Mouse (Mus musculus) ES-Bruce4 (cell line): ENCODE results near the gene Aacs. TPM values are rescaled to one million over a fixed set of nuclear protein-coding genes. Genes with fewer than 3 reads are reported as not detected.
A peak's percentile ranks its signal among the peaks of the same experiment; 100 is the strongest.

Source experiments
- H3K27ac ChIP-seq: 2 replicates; pipeline ENCODE4 v1.5.1; 2012; ENCODE audit warnings: low read length, inconsistent platforms; ENCODE audit not compliant: insufficient read depth
- H3K27me3 ChIP-seq: 2 replicates; pipeline ENCODE4 v1.6.1; 2012; ENCODE audit warnings: mild to moderate bottlenecking, low read length, inconsistent platforms; ENCODE audit not compliant: control insufficient read depth, poor library complexity, insufficient read depth, severe bottlenecking
- H3K36me3 ChIP-seq: 2 replicates; pipeline ENCODE4 v1.6.1; 2012; ENCODE audit warnings: inconsistent platforms, mild to moderate bottlenecking, low read length, moderate library complexity; ENCODE audit not compliant: control insufficient read depth, poor library complexity, insufficient read depth, severe bottlenecking
- H3K4me1 ChIP-seq: one replicate; pipeline ENCODE4 v1.8.1; 2011; ENCODE audit warnings: low read length; ENCODE audit not compliant: control insufficient read depth, insufficient read depth
- H3K4me3 ChIP-seq: 2 replicates; pipeline ENCODE4 v1.5.1; 2011; ENCODE audit warnings: low read depth, mild to moderate bottlenecking, low read length
- H3K9ac ChIP-seq: 2 replicates; pipeline ENCODE4 v1.6.1; 2012; ENCODE audit warnings: low read depth, mild to moderate bottlenecking, inconsistent platforms; ENCODE audit not compliant: poor library complexity, severe bottlenecking
- H3K9me3 ChIP-seq: replicated peaks from 2 replicates; pipeline ENCODE4 v1.6.1; 2012; ENCODE audit warnings: mild to moderate bottlenecking, low read length, inconsistent platforms; ENCODE audit not compliant: control insufficient read depth, poor library complexity, insufficient read depth, severe bottlenecking
- CTCF ChIP-seq: IDR thresholded peaks from one replicate; pipeline ENCODE4 v1.8.1; 2011; ENCODE audit warnings: low read depth, low read length
- EP300 ChIP-seq: IDR thresholded peaks from 2 replicates; pipeline ENCODE4 v1.6.1; 2011; ENCODE audit warnings: low read depth, low read length; ENCODE audit not compliant: insufficient read depth
- POLR2A ChIP-seq: IDR thresholded peaks from one replicate; pipeline ENCODE4 v1.8.1; 2011; ENCODE audit warnings: low read length; ENCODE audit not compliant: insufficient read depth
- polyA plus RNA-seq: library from polyadenylated mRNA; stranded (reverse); fragments of >200 nt; gene quantifications from 2 replicates; pipeline ENCODE4 v1.2.4, GENCODE M21; 2011; ENCODE audit warnings: low read depth; ENCODE audit not compliant: missing spikeins, insufficient read depth, insufficient read length

Gene Aacs
- polyA plus RNA-seq, 1 experiment, result 26.3 TPM

- no peak overlapping the region for H3K27ac ChIP-seq
These were observed 4.9 kb upstream of the Aacs start for GRCm38 (mm10) chr5:125470713-125471112.

GRCm38 (mm10) chr5:125472796-125473475, 2.7 kb upstream of the Aacs start:
- TF ChIP-seq EP300 (no peak), CTCF (no peak), POLR2A (no peak)
- Histone ChIP-seq H3K36me3 (no peaks in the 10 kb centered on the region), H3K9ac (no peak overlapping the region), H3K27ac (no peak overlapping the region), H3K27me3 (no peaks in the 10 kb centered on the region), H3K4me3 (no peak overlapping the region), H3K9me3 (no peaks in the 10 kb centered on the region), H3K4me1 (no peaks in the 10 kb centered on the region)

More at GRCm38 (mm10) chr5:125470713-125471112, 4.9 kb upstream of the Aacs start:
- Histone ChIP-seq H3K27me3 (no peaks in the 10 kb centered on the region), H3K9ac (no peak overlapping the region), H3K36me3 (no peaks in the 10 kb centered on the region), H3K4me1 (peaks cover 2% of the 10 kb centered on the region), H3K4me3 (no peak overlapping the region), H3K9me3 (no peaks in the 10 kb centered on the region)
- no peak for TF ChIP-seq EP300
- no peak for TF ChIP-seq CTCF
- TF ChIP-seq POLR2A, result no peak

GRCm38 (mm10) chr5:125475030-125475429, 584 bp upstream of the Aacs start:
- H3K27ac ChIP-seq, result no peak overlapping the region
- H3K9me3 ChIP-seq, result no peaks in the 10 kb centered on the region
- peak overlapping the region; percentile 58 for H3K4me3 ChIP-seq
- H3K36me3 ChIP-seq, result no peaks in the 10 kb centered on the region
- H3K9ac ChIP-seq, result 0 out of 2 replicates have a peak overlapping the region, but pooled peaks have one; percentile 17
- H3K27me3 ChIP-seq, result no peaks in the 10 kb centered on the region
- no peaks in the 10 kb centered on the region for H3K4me1 ChIP-seq
- no peak for TF ChIP-seq POLR2A
- TF ChIP-seq EP300, result no peak
- TF ChIP-seq CTCF, result no peak

GRCm38 (mm10) chr5:125476286-125476625, 642 bp downstream of the Aacs start:
- Histone ChIP-seq H3K27me3 (no peaks in the 10 kb centered on the region), H3K4me3 (peak overlapping the region; percentile 64), H3K4me1 (no peaks in the 10 kb centered on the region), H3K9ac (peak overlapping the region; percentile 21), H3K36me3 (no peaks in the 10 kb centered on the region), H3K9me3 (no peaks in the 10 kb centered on the region), H3K27ac (no peak overlapping the region)
- no peak for TF ChIP-seq CTCF
- no peak for TF ChIP-seq EP300
- TF ChIP-seq POLR2A, result no peak

GRCm38 (mm10) chr5:125476799-125477198, 1.2 kb downstream of the Aacs start:
- TF ChIP-seq CTCF (no peak), EP300 (no peak), POLR2A (no peak)
- no peaks in the 10 kb centered on the region for H3K36me3 ChIP-seq
- H3K9ac ChIP-seq, result peak overlapping the region; percentile 21; the same call in 1 of the 2 replicates
- H3K4me1 ChIP-seq, result no peaks in the 10 kb centered on the region
- H3K4me3 ChIP-seq, result no peak overlapping the region
- no peaks in the 10 kb centered on the region for H3K27me3 ChIP-seq
- H3K27ac ChIP-seq, result no peak overlapping the region
- no peaks in the 10 kb centered on the region for H3K9me3 ChIP-seq

- Histone ChIP-seq H3K27me3 (no peaks in the 10 kb centered on the region), H3K27ac (no peak overlapping the region), H3K4me3 (no peak overlapping the region), H3K9me3 (no peaks in the 10 kb centered on the region), H3K4me1 (no peaks in the 10 kb centered on the region), H3K9ac (no peak overlapping the region), H3K36me3 (no peaks in the 10 kb centered on the region)
- TF ChIP-seq EP300, result no peak
These were observed 1.9 kb downstream of the Aacs start for GRCm38 (mm10) chr5:125477533-125477932.
